Mouse (Mus musculus) liver, postnatal 0 days (tissue): ENCODE results near the gene Hdac9. TPM values are rescaled to one million over a fixed set of nuclear protein-coding genes. Genes with fewer than 3 reads are reported as not detected.

ENCODE experiments used
- ATAC-seq: fragments of 200-750 bp; cut with Nextera tagmentation; 2 replicates; pipeline ENCODE4 v1.8.0; 2017; ENCODE audit warnings: mild to moderate bottlenecking, moderate library complexity
- DNase-seq: peaks from one replicate; pipeline ENCODE4 v3.0.0-alpha.2; 2016
- H3K27ac ChIP-seq: fragments of 300-500 bp; sonication (generic); 2 replicates; pipeline ENCODE4 v1.5.1; 2014; ENCODE audit warnings: antibody characterized with exemption, moderate library complexity, mild to moderate bottlenecking, low read depth
- H3K27me3 ChIP-seq: fragments of 300-500 bp; sonication (generic); 2 replicates; pipeline ENCODE4 v1.6.1; 2014; ENCODE audit warnings: low read length, control low read depth, mixed read lengths; ENCODE audit not compliant: insufficient read depth
- H3K36me3 ChIP-seq: fragments of 300-500 bp; sonication (generic); replicated peaks from 2 replicates; pipeline ENCODE4 v1.6.1; 2014; ENCODE audit warnings: mild to moderate bottlenecking, control low read depth, low read length, moderate library complexity, mixed read lengths; ENCODE audit not compliant: insufficient read depth
- H3K4me1 ChIP-seq: fragments of 300-500 bp; sonication (generic); 2 replicates; pipeline ENCODE4 v1.6.1; 2014; ENCODE audit warnings: antibody characterized with exemption, mild to moderate bottlenecking, control low read depth; ENCODE audit not compliant: insufficient read depth
- H3K4me2 ChIP-seq: fragments of 300-500 bp; sonication (generic); 2 replicates; pipeline ENCODE4 v1.6.1; 2014; ENCODE audit warnings: low read depth, mild to moderate bottlenecking, low read length, moderate library complexity, mixed read lengths
- H3K4me3 ChIP-seq: fragments of 300-500 bp; sonication (generic); 2 replicates; pipeline ENCODE4 v1.5.1; 2014; ENCODE audit warnings: low read depth, low read length
- H3K9ac ChIP-seq: fragments of 300-500 bp; sonication (generic); replicated peaks from 2 replicates; pipeline ENCODE4 v1.6.1; 2014; ENCODE audit warnings: mild to moderate bottlenecking, moderate library complexity
- H3K9me3 ChIP-seq: fragments of 300-500 bp; sonication (generic); 2 replicates; pipeline ENCODE4 v1.6.1; 2016; ENCODE audit warnings: mild to moderate bottlenecking, control low read depth, low read length, mixed read lengths
- CTCF ChIP-seq: sonication (generic); IDR thresholded peaks from 2 replicates; pipeline ENCODE4 v1.5.1; 2016; ENCODE audit warnings: antibody characterized with exemption, low read depth
- EP300 ChIP-seq: IDR thresholded peaks from 2 replicates; pipeline ENCODE4 v1.6.1; 2016; ENCODE audit warnings: antibody characterized with exemption, low read depth, mild to moderate bottlenecking
- WGBS: fragments of 180-500 bp; shearing (Covaris S2); extraction: QIAGEN DNeasy Blood & Tissue Kit; methylation state at CpG from one replicate; pipeline ENCODE4 v1.1.7; 2014; ENCODE audit not compliant: insufficient replicate concordance; 5-methylcytosine and 5-hydroxymethylcytosine counted together
- polyA plus RNA-seq: library from polyadenylated mRNA; unstranded; fragments of >200 nt; fragmentation: Nextera tagmentation; extraction: Ambion mirVana; gene quantifications from 2 replicates; pipeline ENCODE4 v1.2.1, GENCODE M21; 2015

Gene Hdac9
- polyA plus RNA-seq, 1 experiment from 2014 or later, result 1.3 TPM

DNA sequence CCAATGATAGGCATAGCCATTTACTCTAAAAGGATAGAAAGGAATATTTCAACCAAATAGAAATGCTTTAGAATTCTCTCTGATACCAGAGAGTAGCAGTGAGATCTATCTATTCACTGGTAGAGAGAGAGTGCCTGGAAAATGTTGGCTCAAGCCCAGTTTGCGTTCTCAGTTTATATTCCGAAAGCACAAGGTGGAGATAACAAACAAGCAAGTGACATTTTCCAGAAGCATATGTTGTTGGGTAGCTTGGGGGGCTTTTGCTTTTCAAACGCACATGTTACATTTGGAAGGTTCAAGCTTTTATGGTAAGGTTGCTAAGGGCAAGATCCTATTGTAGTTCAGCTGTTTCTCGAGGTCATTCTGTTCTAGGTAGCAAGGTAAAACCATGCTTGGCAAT, 657.2 kb downstream of the Hdac9 start:
- no peaks in the 10 kb centered on the region for H3K4me1 ChIP-seq
- no peaks in the 10 kb centered on the region for H3K9me3 ChIP-seq
- H3K27me3 ChIP-seq, result no peaks in the 10 kb centered on the region
- H3K36me3 ChIP-seq, result no peaks in the 10 kb centered on the region
- no peak overlapping the region for H3K27ac ChIP-seq
- ATAC-seq, result no peak
- no peak overlapping the region for H3K4me2 ChIP-seq
- TF ChIP-seq EP300, result no peak
- no peak for TF ChIP-seq CTCF
- no peak for DNase-seq
- H3K4me3 ChIP-seq, result no peak overlapping the region
- no peak overlapping the region for H3K9ac ChIP-seq
- WGBS, result 67% methylated on average over 4 of the region's 4 CpGs

DNA sequence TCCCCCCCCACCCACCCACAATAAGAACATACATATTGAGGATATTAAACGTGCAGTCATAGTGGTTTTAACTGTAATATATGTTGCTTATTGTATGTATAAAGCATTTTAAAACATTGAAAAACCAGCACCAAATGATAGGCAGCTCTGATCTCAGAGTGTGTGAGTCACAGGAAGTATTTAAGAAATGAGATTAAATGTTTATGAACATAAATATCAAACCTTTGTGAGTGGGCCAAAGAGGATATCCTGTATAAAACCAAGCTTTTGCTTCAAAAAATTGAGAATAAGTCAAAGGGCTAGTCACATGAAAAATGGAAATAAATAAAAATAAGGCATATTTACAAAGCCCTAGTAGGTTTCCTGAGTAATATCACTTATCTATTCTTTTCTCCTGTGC, 667.7 kb downstream of the Hdac9 start:
- H3K9me3 ChIP-seq, result no peaks in the 10 kb centered on the region
- DNase-seq, result no peak
- H3K4me3 ChIP-seq, result no peak overlapping the region
- 60% methylated on average over 1 of the region's 1 CpGs for WGBS
- H3K36me3 ChIP-seq, result no peaks in the 10 kb centered on the region
- H3K27ac ChIP-seq, result no peak overlapping the region
- no peak for ATAC-seq
- H3K4me2 ChIP-seq, result no peak overlapping the region
- no peak overlapping the region for H3K9ac ChIP-seq
- TF ChIP-seq CTCF, result no peak
- TF ChIP-seq EP300, result no peak
- H3K27me3 ChIP-seq, result no peaks in the 10 kb centered on the region
- H3K4me1 ChIP-seq, result no peaks in the 10 kb centered on the region

DNA sequence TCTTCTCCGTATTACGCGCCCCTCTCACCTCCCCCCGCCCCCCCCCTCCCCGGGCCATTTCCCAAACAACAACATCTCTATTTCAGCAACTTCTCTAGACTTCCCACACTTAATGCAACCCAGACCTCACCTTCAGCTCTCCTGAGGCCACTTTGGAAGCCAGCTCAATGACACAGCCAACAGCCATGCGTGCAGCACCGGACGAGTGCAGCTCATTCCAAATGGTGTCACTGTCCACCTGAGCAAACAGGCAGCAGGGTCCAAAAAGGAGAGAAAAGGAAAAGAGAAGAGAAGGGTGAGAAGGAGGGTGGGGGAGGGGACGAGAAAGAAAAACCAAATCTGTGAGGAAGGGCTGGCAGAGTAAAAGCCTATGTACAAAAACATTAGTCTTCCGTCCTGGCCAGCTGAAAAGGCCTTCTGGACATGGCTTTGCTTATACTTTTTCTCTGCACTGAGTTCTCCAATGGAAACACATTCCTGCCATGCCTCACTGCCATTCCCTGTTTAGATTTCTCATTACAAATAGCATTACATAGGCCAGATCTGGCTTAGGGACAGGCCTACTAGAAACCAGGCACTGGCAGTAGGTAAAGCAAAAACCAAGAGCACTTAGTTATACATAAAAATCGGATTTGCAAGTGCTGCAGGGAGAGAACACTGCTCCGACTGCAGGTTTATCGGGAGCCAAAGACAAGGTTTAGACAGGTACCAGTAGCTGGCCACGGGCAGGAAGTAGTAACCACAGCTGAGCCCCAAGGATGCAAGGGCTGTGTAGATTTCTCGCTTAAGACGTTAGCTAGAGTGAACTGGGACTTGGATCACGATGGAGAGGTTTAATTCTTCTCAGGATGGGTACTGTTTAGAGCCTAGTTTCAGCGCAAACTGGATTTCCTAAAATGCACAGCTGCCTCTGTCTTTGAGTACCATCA, 668.4 kb downstream of the Hdac9 start:
- no peak for ATAC-seq
- no peaks in the 10 kb centered on the region for H3K4me1 ChIP-seq
- H3K4me3 ChIP-seq, result no peak overlapping the region
- WGBS, result 67% methylated on average over 18 of the region's 18 CpGs
- no peak for DNase-seq
- H3K9me3 ChIP-seq, result no peaks in the 10 kb centered on the region
- no peak overlapping the region for H3K9ac ChIP-seq
- no peak overlapping the region for H3K27ac ChIP-seq
- H3K4me2 ChIP-seq, result no peak overlapping the region
- no peaks in the 10 kb centered on the region for H3K27me3 ChIP-seq
- TF ChIP-seq EP300, result no peak
- no peak for TF ChIP-seq CTCF
- H3K36me3 ChIP-seq, result no peaks in the 10 kb centered on the region

GRCm38 (mm10) chr12:34238796-34239195, 678.1 kb downstream of the Hdac9 start:
- Histone ChIP-seq H3K4me1 (no peaks in the 10 kb centered on the region), H3K4me2 (no peak overlapping the region), H3K27ac (no peak overlapping the region), H3K4me3 (no peak overlapping the region), H3K27me3 (no peaks in the 10 kb centered on the region), H3K9me3 (no peaks in the 10 kb centered on the region), H3K9ac (no peak overlapping the region), H3K36me3 (no peaks in the 10 kb centered on the region)
- TF ChIP-seq CTCF (no peak), EP300 (no peak)
- WGBS, result 75% methylated on average over 3 of the region's 3 CpGs
- DNase-seq, result no peak
- ATAC-seq, result no peak

DNA sequence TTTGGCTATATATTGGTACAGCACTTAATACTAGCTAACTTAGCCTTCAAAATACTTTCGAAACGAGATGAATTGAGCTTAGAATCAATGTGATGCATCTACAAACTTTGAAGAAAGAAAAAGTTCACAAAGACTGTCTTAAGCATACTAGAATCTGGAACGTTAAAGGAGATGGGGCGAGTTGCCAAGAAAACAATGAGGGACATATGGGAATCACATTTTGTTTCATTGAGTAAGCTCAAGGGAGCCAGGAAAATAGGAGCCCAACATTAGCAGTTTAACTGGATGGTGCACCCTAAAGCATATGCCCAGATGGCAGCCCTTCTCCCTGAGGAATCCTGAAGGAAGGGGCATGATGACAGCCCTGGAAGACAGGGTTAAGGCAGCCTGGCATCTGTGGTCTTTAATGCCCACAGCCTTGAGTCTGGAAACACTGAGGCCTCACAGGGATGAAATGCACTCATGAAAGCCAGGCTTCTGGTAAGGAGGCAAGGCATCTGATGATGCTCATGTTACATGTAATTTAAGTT, 685.2 kb downstream of the Hdac9 start:
- WGBS, result 73% methylated on average over 4 of the region's 4 CpGs
- H3K27me3 ChIP-seq, result no peaks in the 10 kb centered on the region
- no peak overlapping the region for H3K4me3 ChIP-seq
- no peak overlapping the region for H3K4me2 ChIP-seq
- H3K36me3 ChIP-seq, result no peaks in the 10 kb centered on the region
- TF ChIP-seq EP300 (no peak), CTCF (no peak)
- no peak overlapping the region for H3K27ac ChIP-seq
- no peaks in the 10 kb centered on the region for H3K9me3 ChIP-seq
- H3K4me1 ChIP-seq, result no peaks in the 10 kb centered on the region
- DNase-seq (no peak), ATAC-seq (no peak)
- H3K9ac ChIP-seq, result no peak overlapping the region

GRCm38 (mm10) chr12:34224505-34224904, 692.4 kb downstream of the Hdac9 start:
- no peaks in the 10 kb centered on the region for H3K4me1 ChIP-seq
- no peaks in the 10 kb centered on the region for H3K9me3 ChIP-seq
- H3K27ac ChIP-seq, result no peak overlapping the region
- no peak overlapping the region for H3K9ac ChIP-seq
- no peaks in the 10 kb centered on the region for H3K36me3 ChIP-seq
- WGBS, result 34% methylated on average over 2 of the region's 2 CpGs
- TF ChIP-seq EP300 (no peak), CTCF (no peak)
- no peak for DNase-seq
- H3K4me3 ChIP-seq, result no peak overlapping the region
- H3K27me3 ChIP-seq, result no peaks in the 10 kb centered on the region
- no peak overlapping the region for H3K4me2 ChIP-seq
- ATAC-seq, result no peak
